Mouse (Mus musculus): ENCODE data around the gene Tnfrsf18.

The Tnfrsf18 gene

DNA sequence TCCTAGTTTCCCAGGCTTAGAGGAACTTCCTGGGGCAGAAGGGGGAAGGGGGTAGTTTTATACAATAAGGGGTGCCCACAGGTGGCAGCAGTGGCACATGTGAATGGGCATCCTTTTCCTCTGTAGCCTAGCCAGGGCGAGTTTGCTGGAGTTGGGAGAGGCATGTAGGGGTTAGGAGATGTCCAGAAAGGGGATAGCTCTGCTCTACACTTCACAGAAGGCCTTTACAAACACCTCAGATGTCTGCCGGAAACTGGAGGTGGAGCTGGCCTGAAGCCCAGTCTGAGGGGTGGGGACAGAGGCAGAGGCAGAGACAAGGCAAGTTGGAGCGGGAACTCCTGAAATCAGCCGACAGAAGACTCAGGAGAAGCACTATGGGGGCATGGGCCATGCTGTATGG is at the start of gene Tnfrsf18:
Tnfrsf18 (plus strand) TSS at position 152 of the 400 bp plus-strand sequence.
- DNase-seq (ENCODE audit: low spot score in 2 of 2): peak; percentile 61 to 71

DNA sequence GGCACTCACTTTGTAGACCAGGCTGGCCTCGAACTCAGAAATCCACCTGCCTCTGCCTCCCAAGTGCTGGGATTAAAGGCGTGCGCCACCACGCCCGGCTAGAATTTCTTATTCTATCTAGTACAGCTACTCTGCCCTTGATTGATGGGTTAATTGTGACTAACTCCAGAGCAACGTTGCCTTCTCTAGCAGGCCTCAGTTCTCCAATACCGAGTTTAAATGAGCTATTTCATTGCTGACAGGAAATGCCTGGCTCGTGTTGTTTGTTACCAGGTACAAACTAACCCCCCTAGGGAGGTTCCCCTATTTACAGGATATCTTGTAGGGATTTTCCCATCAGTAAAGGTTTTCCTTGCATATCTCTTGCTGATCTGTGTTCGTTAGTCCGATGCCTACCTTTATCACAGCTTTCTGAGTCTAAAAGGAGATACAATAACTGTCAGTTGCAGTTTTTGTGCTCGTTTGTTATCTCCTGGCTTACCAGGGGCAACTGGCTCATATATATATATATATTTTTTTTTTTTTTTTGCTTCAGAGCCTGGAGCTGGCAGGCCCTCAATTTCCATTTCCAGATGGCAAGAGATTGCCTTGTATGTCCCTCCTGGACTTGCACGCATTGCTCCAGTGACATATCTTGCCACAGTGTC is 44.4 kb upstream of the Tnfrsf18 start:
- no peak for DNase-seq (ENCODE audit: low spot score in 2 of 2)

DNA sequence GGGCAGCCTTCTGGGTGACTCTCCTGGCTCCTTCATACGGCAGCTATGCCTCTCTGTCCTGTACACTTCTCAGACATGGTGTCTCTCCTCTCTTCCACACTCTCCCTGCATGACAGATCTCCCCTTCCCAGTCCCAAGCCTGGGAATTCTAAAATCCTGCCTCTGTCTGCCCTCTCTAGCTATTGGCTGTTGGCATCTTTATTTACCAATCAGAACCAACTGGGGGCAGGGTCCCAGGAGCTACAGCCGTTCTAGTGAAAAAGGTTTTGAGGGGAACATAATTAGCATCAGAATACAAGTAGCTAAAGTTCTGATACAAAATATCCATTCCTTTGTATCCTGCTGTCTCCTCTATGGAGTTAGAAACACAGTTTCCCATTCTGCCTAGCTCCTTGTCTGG is 42.2 kb upstream of the Tnfrsf18 start:
- DNase-seq (ENCODE audit: low spot score in 2 of 2): no peak

DNA sequence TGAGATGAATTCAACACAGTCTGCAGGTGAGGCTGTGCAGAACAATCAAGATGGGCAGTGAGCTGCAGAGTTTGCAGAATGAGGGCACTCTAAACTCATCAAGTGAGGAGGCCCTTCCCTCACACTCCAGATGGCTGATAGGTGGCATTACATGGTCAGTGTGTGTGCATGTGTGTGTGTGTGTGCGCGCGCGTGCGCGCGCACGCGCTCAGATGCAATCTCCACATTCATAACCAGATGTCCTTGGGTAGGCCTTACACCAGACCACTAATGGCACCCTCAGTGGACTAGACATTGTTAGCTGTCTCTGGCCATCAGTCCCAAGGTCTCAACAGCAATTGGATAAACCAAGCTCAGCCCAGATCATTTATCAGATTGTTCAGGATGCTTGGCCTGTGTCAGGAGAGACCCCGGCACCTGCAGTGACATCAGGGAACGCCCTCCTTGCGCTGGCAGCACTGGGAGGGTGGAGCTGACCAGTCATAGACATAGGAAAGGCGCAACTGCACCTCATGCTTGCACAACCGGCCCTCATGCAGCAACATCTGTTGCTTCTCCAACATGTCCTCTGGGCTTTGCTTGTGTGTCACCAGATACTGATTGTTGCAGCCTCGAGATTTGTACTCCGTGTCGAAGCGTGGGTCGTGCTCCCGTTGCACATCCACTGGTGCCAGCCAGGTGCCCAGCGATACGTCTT is 34.6 kb upstream of the Tnfrsf18 start:
- DNase-seq (ENCODE audit: low spot score in 2 of 2): no peak

GRCm38 (mm10) chr4:155991908-155992230 is 34.1 kb upstream of the Tnfrsf18 start:
- no peak for DNase-seq (ENCODE audit: low spot score in 2 of 2)

- DNase-seq (ENCODE audit: low spot score in 2 of 2): peak; percentile 88 to 90
Measured at GRCm38 (mm10) chr4:155992241-155992905, 33.6 kb upstream of the Tnfrsf18 start, which contains the start of the genes B3galt6 and Sdf4. Gene B3galt6, minus strand, starts transcription at chr4:155992649. Gene Sdf4, plus strand, starts transcription at chr4:155992872.

GRCm38 (mm10) chr4:155992906-155993547 is 32.9 kb upstream of the Tnfrsf18 start:
- DNase-seq (ENCODE audit: low spot score in 2 of 2): peak; percentile 96 to 97

- no peak for DNase-seq (ENCODE audit: low spot score in 2 of 2)
Measured at GRCm38 (mm10) chr4:155993606-155994005, 32.4 kb upstream of the Tnfrsf18 start.

- DNase-seq (ENCODE audit: low spot score in 2 of 2): no peak
Measured at GRCm38 (mm10) chr4:156004109-156004508, 21.9 kb upstream of the Tnfrsf18 start.

GRCm38 (mm10) chr4:156008369-156008768 is 17.6 kb upstream of the Tnfrsf18 start:
- no peak for DNase-seq (ENCODE audit: low spot score in 2 of 2)

DNA sequence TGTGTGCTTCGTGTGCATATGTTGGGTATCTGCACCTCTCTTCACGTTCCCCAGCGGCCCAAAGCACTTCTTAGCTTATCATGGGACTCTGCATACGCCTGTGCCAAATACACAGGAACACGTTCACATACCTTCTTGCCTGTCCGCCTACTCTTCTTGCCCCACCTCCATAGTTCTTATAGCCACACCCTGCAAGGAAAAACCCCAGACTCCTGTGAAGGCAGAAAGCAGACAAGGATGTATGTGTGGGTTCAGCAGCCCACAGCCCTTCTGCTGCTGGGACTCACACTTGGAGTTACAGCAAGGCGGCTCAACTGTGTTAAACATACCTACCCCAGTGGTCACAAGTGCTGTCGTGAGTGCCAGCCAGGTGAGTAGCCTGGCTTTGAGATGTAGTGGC is 12.3 kb upstream of the Tnfrsf18 start, which contains the start of gene Tnfrsf4:
Tnfrsf4 (plus strand) TSS at position 207 of the 400 bp plus-strand sequence.
- DNase-seq (ENCODE audit: low spot score in 2 of 2): no peak

DNA sequence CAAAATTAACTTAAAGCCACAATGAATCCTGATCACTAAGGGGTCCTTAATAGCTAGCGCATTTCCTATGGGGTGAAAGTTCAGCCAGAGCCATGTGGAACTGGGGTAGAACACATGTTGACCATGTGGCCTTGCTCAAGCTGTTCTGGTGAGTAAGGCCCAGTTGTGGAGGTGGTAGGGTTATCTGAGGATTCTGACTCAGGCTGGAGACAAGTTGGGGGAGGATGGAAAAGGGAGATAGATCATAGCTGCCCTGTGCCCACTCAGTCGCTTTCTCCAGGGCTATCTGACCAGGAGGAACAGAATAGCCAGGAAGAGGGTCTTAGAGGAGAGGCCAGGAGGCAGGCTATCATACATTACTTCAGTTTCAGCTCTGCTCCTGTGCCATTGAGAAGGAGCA is 11.5 kb upstream of the Tnfrsf18 start:
- no peak for DNase-seq (ENCODE audit: low spot score in 2 of 2)

- DNase-seq (ENCODE audit: low spot score in 2 of 2): no peak
Measured at GRCm38 (mm10) chr4:156019771-156020170, 6.2 kb upstream of the Tnfrsf18 start.

DNA sequence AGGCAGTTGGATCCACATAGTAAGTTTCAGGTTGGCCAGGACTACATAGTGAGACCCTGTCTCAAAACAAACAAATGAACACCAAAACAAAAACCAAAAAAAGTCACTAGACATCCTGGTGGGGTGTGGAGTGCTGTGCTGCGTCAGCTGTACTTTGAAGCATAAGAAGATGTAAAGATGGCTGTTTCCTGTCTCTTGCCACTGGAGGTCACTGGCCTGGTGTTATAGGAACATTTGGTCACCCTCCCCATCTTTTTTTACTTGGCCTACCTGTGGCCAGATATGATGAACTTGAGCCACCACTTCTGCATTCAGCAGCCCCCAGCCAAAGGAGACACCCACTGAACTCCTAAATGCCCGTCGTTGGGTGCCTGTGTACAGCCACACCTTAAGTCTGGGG is 4.6 kb upstream of the Tnfrsf18 start:
- no peak for DNase-seq (ENCODE audit: low spot score in 2 of 2)

- DNase-seq (ENCODE audit: low spot score in 2 of 2): peak; percentile 66 to 74
Measured at GRCm38 (mm10) chr4:156021942-156022419, 4.0 kb upstream of the Tnfrsf18 start.

DNA sequence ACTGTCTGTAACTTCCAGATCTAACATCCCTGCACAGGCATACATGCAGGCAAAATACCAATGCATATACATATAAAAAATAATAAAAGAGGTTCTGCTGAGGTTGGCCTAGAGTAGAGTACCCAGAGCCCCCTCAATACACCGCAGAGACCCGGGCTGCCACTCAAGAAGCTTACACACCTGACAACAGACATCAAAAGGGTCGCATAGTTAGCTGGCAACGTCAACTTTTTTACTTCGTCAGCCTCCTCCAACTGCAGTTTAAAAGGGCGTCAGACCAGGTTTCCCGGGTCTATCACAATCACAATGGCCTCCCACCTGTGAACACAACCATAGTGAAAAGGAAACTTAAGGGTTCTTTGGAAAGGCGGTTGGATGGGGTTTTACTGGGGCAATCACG is 2.4 kb upstream of the Tnfrsf18 start:
- DNase-seq (ENCODE audit: low spot score in 2 of 2): no peak

DNA sequence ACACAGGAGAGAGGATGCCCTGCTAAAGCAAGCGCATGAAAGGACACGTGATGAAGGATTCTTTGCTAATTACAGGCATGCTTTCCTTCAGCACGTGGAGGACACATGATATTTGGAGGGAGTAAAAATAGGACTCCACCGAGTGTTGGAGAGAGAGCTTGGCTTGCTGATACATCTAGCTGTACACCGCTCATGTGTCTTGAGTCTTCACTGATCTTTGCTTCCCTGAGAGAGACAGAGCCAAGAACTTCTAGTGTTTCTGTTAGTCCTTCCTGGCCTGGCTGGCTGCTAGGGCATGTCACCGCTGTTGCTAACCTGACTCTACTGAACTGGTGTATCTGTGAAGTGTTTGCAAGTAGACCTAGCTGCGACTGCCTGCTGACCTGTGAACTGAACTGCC is 1.8 kb upstream of the Tnfrsf18 start:
- DNase-seq (ENCODE audit: low spot score in 2 of 2): no peak

GRCm38 (mm10) chr4:156028580-156028979 is 2.6 kb downstream of the Tnfrsf18 start:
- DNase-seq (ENCODE audit: low spot score in 2 of 2): no peak

DNA sequence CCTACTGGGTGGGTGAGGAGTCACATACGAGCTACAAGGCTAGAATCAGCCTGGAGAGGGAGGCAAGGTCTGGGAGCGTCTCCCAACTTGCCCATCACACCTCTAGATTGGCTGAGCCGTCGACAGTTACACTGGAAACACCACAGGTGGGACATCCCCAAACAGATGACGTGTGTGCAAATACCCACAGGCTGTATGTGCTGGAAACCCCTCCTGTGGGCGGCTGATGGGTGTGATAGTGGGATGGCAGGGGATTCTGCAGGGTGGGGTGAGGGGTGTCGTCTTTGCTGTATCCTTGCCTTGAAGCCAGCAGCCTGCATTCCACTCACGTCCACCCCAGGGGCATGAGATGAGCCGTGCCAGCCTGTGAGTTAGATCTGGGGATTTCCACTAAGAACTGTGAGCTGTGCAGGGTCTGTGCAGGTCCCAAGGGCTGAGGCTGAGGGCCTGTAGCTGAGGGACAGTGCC is 4.7 kb downstream of the Tnfrsf18 start:
- peak; percentile 53 to 64 for DNase-seq (ENCODE audit: low spot score in 2 of 2)

- no peak for DNase-seq (ENCODE audit: low spot score in 2 of 2)
Measured at GRCm38 (mm10) chr4:156031255-156031592, 5.3 kb downstream of the Tnfrsf18 start.

DNA sequence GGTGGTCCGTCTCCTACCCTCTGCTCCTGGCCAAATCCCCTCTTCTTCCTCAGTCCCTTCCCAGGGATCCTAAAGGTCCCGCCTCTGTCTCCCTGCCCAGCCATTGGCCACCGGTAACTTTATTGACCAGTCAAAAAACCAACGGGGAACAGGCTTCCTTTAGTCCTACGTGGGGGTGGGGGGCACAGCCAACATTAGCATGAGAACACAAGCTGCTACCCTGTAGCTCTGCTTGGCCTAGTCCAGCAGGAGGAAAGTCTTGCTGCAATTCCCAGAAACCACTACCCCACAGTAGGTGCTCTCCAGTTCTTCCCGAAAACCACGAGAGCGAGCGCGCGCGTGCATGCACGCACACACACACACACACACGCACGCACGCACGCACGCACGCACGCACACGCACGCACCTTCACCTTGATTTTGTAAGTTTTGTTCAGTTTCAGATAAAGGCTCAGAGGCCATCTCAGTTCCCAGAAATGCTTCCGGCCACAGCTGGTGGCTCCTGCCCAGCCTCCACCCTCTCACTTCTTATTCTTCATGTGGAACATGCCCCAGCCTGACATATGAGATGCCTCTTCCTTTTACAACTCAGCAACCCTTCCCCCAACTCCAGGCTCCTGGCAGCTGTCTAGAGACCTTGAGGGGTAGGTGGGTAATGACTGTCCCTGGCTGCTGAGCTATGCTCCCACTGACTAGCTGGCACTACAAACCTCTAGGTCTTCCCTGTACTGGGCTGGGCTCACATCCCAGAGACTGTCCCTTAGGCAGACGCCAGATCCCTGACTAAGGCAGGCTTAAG is 5.8 kb downstream of the Tnfrsf18 start:
- DNase-seq (ENCODE audit: low spot score in 2 of 2): peak; percentile 44 to 45

Measured in natural killer cell, adult 2 months (primary cell).